Mouse (Mus musculus): Measurements from ENCODE around the gene Atp6v1g2.

- TF ChIP-seq CTCF (IDR thresholded peaks at IDR 0.05; ENCODE audit: control insufficient read depth, insufficient read depth, insufficient read length) (no peak), CEBPB (IDR thresholded peaks at IDR 0.05; ENCODE audit: low read depth) (no peak)
These were observed 6.9 kb upstream of the Atp6v1g2 start for GRCm38 (mm10) chr17:35226561-35227046.
